12 mouse cellular contexts compared by ENCODE assay signal in genomic region chr11:86872537-86873405, GRCm38 (mm10).
DNase-seq lines count a peak whose midpoint lies in the region; ATAC-seq and TF ChIP-seq lines count a peak whose summit lies in the region.
"Had no signal": no experiment of that assay in that cellular context is flagged by ENCODE, and none has a peak within 500 bp of the region (broad histone marks: within the 10 kb centered on the region; RNA-seq: fewer than 3 reads in every experiment).

No protein-coding gene starts in this region.

- no peak overlapping the region for H3K9ac ChIP-seq in liver, adult 2 months (ENCODE audit: low read depth, low read length)
- no peak overlapping the region for H3K9ac ChIP-seq in liver, embryonic 12.5 days
- H3K9ac ChIP-seq in forebrain, embryonic 11.5 days (ENCODE audit: low read length): peak overlapping the region; percentile 29; the same call in 1 of the 2 replicates
- no peak overlapping the region for H3K9ac ChIP-seq in kidney, embryonic 14.5 days (ENCODE audit: low read depth, low read length)
- no peak overlapping the region for H3K9ac ChIP-seq in midbrain, embryonic 15.5 days

- H3K4me2 ChIP-seq in liver, embryonic 12.5 days: no peak overlapping the region
- H3K4me2 ChIP-seq in forebrain, embryonic 11.5 days (ENCODE audit: low read depth, low read length, severe bottlenecking): no peak overlapping the region
- H3K4me2 ChIP-seq in kidney, embryonic 14.5 days (replicated peaks; ENCODE audit: low read depth, low read length): no peak overlapping the region
- no peak overlapping the region for H3K4me2 ChIP-seq in midbrain, embryonic 15.5 days

- H3K4me3 ChIP-seq in liver, adult 2 months (ENCODE audit: insufficient read depth, low read depth, low read length): no peak overlapping the region
- no peak overlapping the region for H3K4me3 ChIP-seq in liver, embryonic 12.5 days
- H3K4me3 ChIP-seq in forebrain, embryonic 11.5 days (ENCODE audit: low read depth, low read length): no peak overlapping the region
- H3K4me3 ChIP-seq in kidney, embryonic 14.5 days (ENCODE audit: low read length): no peak overlapping the region
- H3K4me3 ChIP-seq in midbrain, embryonic 15.5 days: no peak overlapping the region
- no peak overlapping the region for H3K4me3 ChIP-seq in thymus, adult 2 months (ENCODE audit: control insufficient read depth, insufficient read depth, low read length)

- ATAC-seq in liver, embryonic 12.5 days: no peak
- ATAC-seq in forebrain, embryonic 11.5 days (replicated peaks; ENCODE audit: low FRiP score): 0 out of 2 replicates have a peak, but pooled peaks have one; percentile 44
- ATAC-seq in kidney, embryonic 14.5 days (ENCODE audit: low FRiP score, low TSS enrichment): no peak
- ATAC-seq in midbrain, embryonic 15.5 days (replicated peaks): peak; percentile 77

- TF ChIP-seq POLR2A in liver, adult 2 months (IDR thresholded peaks at IDR 0.05; ENCODE audit: extremely low read depth, insufficient read depth, low read length): no peak
- no peak for TF ChIP-seq POLR2A in thymus, adult 2 months (IDR thresholded peaks at IDR 0.05; ENCODE audit: control insufficient read depth, extremely low read depth, insufficient read depth, low read length, poor library complexity)

- no peaks in the 10 kb centered on the region for H3K9me3 ChIP-seq in liver, embryonic 12.5 days (replicated peaks)
- H3K9me3 ChIP-seq in forebrain, embryonic 11.5 days (ENCODE audit: control insufficient read depth, low read length): no peaks in the 10 kb centered on the region
- no peaks in the 10 kb centered on the region for H3K9me3 ChIP-seq in kidney, embryonic 14.5 days (ENCODE audit: control insufficient read depth, low read length)
- no peaks in the 10 kb centered on the region for H3K9me3 ChIP-seq in midbrain, embryonic 15.5 days

- H3K4me1 ChIP-seq in liver, adult 2 months (ENCODE audit: control insufficient read depth, insufficient read depth, low read length): peaks cover 18% of the 10 kb centered on the region
- peaks cover 31% of the 10 kb centered on the region for H3K4me1 ChIP-seq in liver, embryonic 12.5 days
- peaks cover 12% of the 10 kb centered on the region for H3K4me1 ChIP-seq in forebrain, embryonic 11.5 days (replicated peaks; ENCODE audit: control insufficient read depth, insufficient read depth, low read length)
- peaks cover 10% of the 10 kb centered on the region for H3K4me1 ChIP-seq in kidney, embryonic 14.5 days (ENCODE audit: control insufficient read depth, insufficient read depth, low read length)
- H3K4me1 ChIP-seq in midbrain, embryonic 15.5 days: peaks cover 25% of the 10 kb centered on the region
- peaks cover 11% of the 10 kb centered on the region for H3K4me1 ChIP-seq in thymus, adult 2 months (replicated peaks; ENCODE audit: control insufficient read depth, insufficient read depth, low read length)

- no peaks in the 10 kb centered on the region for H3K27me3 ChIP-seq in liver, adult 2 months (ENCODE audit: control insufficient read depth, insufficient read depth, low read length)
- no peaks in the 10 kb centered on the region for H3K27me3 ChIP-seq in liver, embryonic 12.5 days (replicated peaks)
- no peaks in the 10 kb centered on the region for H3K27me3 ChIP-seq in forebrain, embryonic 11.5 days (ENCODE audit: control insufficient read depth, insufficient read depth, low read length)
- no peaks in the 10 kb centered on the region for H3K27me3 ChIP-seq in kidney, embryonic 14.5 days (ENCODE audit: control insufficient read depth, insufficient read depth, low read length)
- H3K27me3 ChIP-seq in midbrain, embryonic 15.5 days (replicated peaks): no peaks in the 10 kb centered on the region
- no peaks in the 10 kb centered on the region for H3K27me3 ChIP-seq in thymus, adult 2 months (ENCODE audit: control insufficient read depth, insufficient read depth, low read length)
- H3K27me3 ChIP-seq: CH12.LX had no signal

- no peak for TF ChIP-seq CTCF in liver, adult 2 months (IDR thresholded peaks at IDR 0.05; ENCODE audit: low read depth, low read length)
- no peak for TF ChIP-seq CTCF in thymus, adult 2 months (IDR thresholded peaks at IDR 0.05; ENCODE audit: borderline replicate concordance, control insufficient read depth, extremely low read depth, insufficient read depth, low read length, poor library complexity)

- H3K79me2 ChIP-seq in liver, adult 2 months (ENCODE audit: control insufficient read depth, insufficient read depth, low read length): no peaks in the 10 kb centered on the region

- peak; percentile 79 for DNase-seq in liver, adult 2 months (ENCODE audit: extremely low read depth, low read depth, low spot score)
- no peak for DNase-seq in forebrain, embryonic 11.5 days (ENCODE audit: low spot score)
- DNase-seq in thymus, adult 2 months: no peak
- DNase-seq in left cerebral cortex, adult 9 months (ENCODE audit: low spot score in 2 of 2): no peak
- DNase-seq in adipocyte (ENCODE audit: low spot score): no peak
- DNase-seq: adrenal gland, postnatal 14 days; heart, adult 18-20 months; layer of hippocampus, postnatal 36 days had no signal

- H3K27ac ChIP-seq in liver, adult 2 months (replicated peaks; ENCODE audit: insufficient read depth, low read depth, low read length): peak overlapping the region; percentile 70; the same call in 1 of the 2 replicates
- H3K27ac ChIP-seq in liver, embryonic 12.5 days: no peak overlapping the region; the same call in 1 of the 2 replicates
- peak overlapping the region; percentile 4; the same call in 1 of the 2 replicates for H3K27ac ChIP-seq in forebrain, embryonic 11.5 days (ENCODE audit: low read depth, low read length)
- peak overlapping the region; percentile 38; the same call in 1 of the 2 replicates for H3K27ac ChIP-seq in kidney, embryonic 14.5 days (ENCODE audit: low read depth, low read length)
- H3K27ac ChIP-seq in midbrain, embryonic 15.5 days: peak overlapping the region; percentile 65
- H3K27ac ChIP-seq in thymus, adult 2 months (ENCODE audit: control insufficient read depth, insufficient read depth, low read length): no peak overlapping the region

- no peaks in the 10 kb centered on the region for H3K36me3 ChIP-seq in liver, adult 2 months (ENCODE audit: control insufficient read depth, insufficient read depth, low read length)
- H3K36me3 ChIP-seq in liver, embryonic 12.5 days: no peaks in the 10 kb centered on the region
- H3K36me3 ChIP-seq in forebrain, embryonic 11.5 days (ENCODE audit: control insufficient read depth, insufficient read depth, low read length): no peaks in the 10 kb centered on the region
- H3K36me3 ChIP-seq in kidney, embryonic 14.5 days (ENCODE audit: control insufficient read depth, insufficient read depth, low read length): no peaks in the 10 kb centered on the region
- H3K36me3 ChIP-seq in midbrain, embryonic 15.5 days (replicated peaks): no peaks in the 10 kb centered on the region
- H3K36me3 ChIP-seq in thymus, adult 2 months (ENCODE audit: control insufficient read depth, insufficient read depth, low read length): no peaks in the 10 kb centered on the region

- WGBS in liver, adult 2 months: 70% methylated on average over 10 of the region's 10 CpGs
- 38% methylated on average over 10 of the region's 10 CpGs for WGBS in liver, embryonic 12.5 days (ENCODE audit: insufficient replicate concordance)
- 58% methylated on average over 10 of the region's 10 CpGs for WGBS in forebrain, embryonic 11.5 days
- whole genome bisulfite sequencing in kidney, embryonic 14.5 days: 54% methylated on average over 10 of the region's 10 CpGs
- WGBS in midbrain, embryonic 15.5 days: 53% methylated on average over 10 of the region's 10 CpGs
- WGBS in thymus, adult 2 months: 73% methylated on average over 10 of the region's 10 CpGs

Comparison
In these comparisons a context has a peak if more than half of its experiments do, and no peak if none do; other contexts are left out.
1. H3K27ac ChIP-seq: peak in liver, adult 2 months (single experiment), forebrain, embryonic 11.5 days (single experiment), kidney, embryonic 14.5 days (single experiment) and midbrain, embryonic 15.5 days (single experiment); none in liver, embryonic 12.5 days (single experiment) and thymus, adult 2 months (single experiment).
2. ATAC-seq: peak in forebrain, embryonic 11.5 days (single experiment) and midbrain, embryonic 15.5 days (single experiment); none in liver, embryonic 12.5 days (single experiment) and kidney, embryonic 14.5 days (single experiment).